Mouse (Mus musculus) cerebellum, adult 2 months (tissue): Measurements from ENCODE around the gene Ttc34.

Experiments used
- CTCF ChIP-seq: fragments of 200-500 bp; IDR thresholded peaks from 2 replicates; pipeline ENCODE4 v1.5.1; 2011; ENCODE audit warnings: low read depth, mild to moderate bottlenecking, control low read depth, low read length, moderate library complexity, borderline replicate concordance; ENCODE audit not compliant: insufficient read depth
- POLR2A ChIP-seq: fragments of 200-500 bp; IDR thresholded peaks from 2 replicates; pipeline ENCODE4 v1.6.1; 2011; ENCODE audit warnings: low read length, control low read depth, borderline replicate concordance; ENCODE audit not compliant: insufficient read depth

DNA sequence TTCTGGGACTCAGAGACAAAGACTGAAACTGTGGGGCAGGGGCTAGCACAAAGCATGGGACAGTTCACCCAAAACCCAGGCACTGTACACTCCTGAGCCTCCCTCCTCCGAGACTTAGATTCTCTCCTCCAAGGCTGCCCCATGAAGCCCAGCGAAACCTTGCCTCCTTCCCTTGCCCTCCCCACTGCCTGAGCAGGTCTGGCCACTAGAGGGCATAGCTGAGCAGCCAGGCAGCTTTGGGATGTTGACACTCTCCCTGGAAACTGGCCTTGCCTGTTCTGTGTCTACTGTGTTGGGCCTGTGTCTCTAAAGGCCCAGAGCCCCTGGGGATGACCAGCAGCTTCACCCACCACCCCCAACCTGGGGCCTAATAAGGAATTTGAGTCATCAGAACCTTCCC lies at the start of gene Ttc34:
- TF ChIP-seq POLR2A (no peak), CTCF (peak; percentile 82)
